Mouse (Mus musculus) hindbrain, embryonic 15.5 days (tissue): Measurements from ENCODE around the gene Cfl1. TPM values are rescaled to one million over a fixed set of nuclear protein-coding genes. Genes with fewer than 3 reads are reported as not detected.

Experiments used
- ATAC-seq: fragments of 200-750 bp; cut with Nextera tagmentation; 2 replicates; pipeline ENCODE4 v1.8.0; 2017; ENCODE audit warnings: low read depth, moderate number of reproducible peaks, moderate TSS enrichment; ENCODE audit not compliant: low FRiP score
- H3K27ac ChIP-seq: fragments of 300-500 bp; sonication (generic); replicated peaks from 2 replicates; pipeline ENCODE4 v1.5.1; 2015; ENCODE audit warnings: mild to moderate bottlenecking, inconsistent platforms
- H3K27me3 ChIP-seq: fragments of 300-500 bp; sonication (generic); 2 replicates; pipeline ENCODE4 v1.6.1; 2015; ENCODE audit warnings: control low read depth, inconsistent platforms
- H3K36me3 ChIP-seq: fragments of 300-500 bp; sonication (generic); 2 replicates; pipeline ENCODE4 v1.6.1; 2015; ENCODE audit warnings: control low read depth, inconsistent platforms
- H3K4me1 ChIP-seq: fragments of 300-500 bp; sonication (generic); replicated peaks from 2 replicates; pipeline ENCODE4 v1.6.1; 2015; ENCODE audit warnings: control low read depth, inconsistent platforms
- H3K4me2 ChIP-seq: fragments of 300-500 bp; sonication (generic); 2 replicates; pipeline ENCODE4 v1.6.1; 2015; ENCODE audit warnings: moderate library complexity, mild to moderate bottlenecking, inconsistent platforms
- H3K4me3 ChIP-seq: fragments of 300-500 bp; sonication (generic); 2 replicates; pipeline ENCODE4 v1.5.1; 2015; ENCODE audit warnings: mild to moderate bottlenecking, inconsistent platforms
- H3K9ac ChIP-seq: fragments of 300-500 bp; sonication (generic); 2 replicates; pipeline ENCODE4 v1.6.1; 2015; ENCODE audit warnings: inconsistent platforms
- H3K9me3 ChIP-seq: fragments of 300-500 bp; sonication (generic); 2 replicates; pipeline ENCODE4 v1.6.1; 2016; ENCODE audit warnings: control low read depth, inconsistent platforms
- WGBS: fragments of 180-500 bp; shearing (Covaris S2); methylation state at CpG from one replicate; pipeline ENCODE4 v1.1.7; 2015; 5-methylcytosine and 5-hydroxymethylcytosine counted together
- polyA plus RNA-seq: library from polyadenylated mRNA; unstranded; fragments of >200 nt; fragmentation: Nextera tagmentation; extraction: Ambion mirVana; gene quantifications from 2 replicates; pipeline ENCODE4 v1.2.1, GENCODE M21; 2015

Gene Cfl1
- polyA plus RNA-seq, 1 experiment from 2014 or later, result 3,538 TPM

DNA sequence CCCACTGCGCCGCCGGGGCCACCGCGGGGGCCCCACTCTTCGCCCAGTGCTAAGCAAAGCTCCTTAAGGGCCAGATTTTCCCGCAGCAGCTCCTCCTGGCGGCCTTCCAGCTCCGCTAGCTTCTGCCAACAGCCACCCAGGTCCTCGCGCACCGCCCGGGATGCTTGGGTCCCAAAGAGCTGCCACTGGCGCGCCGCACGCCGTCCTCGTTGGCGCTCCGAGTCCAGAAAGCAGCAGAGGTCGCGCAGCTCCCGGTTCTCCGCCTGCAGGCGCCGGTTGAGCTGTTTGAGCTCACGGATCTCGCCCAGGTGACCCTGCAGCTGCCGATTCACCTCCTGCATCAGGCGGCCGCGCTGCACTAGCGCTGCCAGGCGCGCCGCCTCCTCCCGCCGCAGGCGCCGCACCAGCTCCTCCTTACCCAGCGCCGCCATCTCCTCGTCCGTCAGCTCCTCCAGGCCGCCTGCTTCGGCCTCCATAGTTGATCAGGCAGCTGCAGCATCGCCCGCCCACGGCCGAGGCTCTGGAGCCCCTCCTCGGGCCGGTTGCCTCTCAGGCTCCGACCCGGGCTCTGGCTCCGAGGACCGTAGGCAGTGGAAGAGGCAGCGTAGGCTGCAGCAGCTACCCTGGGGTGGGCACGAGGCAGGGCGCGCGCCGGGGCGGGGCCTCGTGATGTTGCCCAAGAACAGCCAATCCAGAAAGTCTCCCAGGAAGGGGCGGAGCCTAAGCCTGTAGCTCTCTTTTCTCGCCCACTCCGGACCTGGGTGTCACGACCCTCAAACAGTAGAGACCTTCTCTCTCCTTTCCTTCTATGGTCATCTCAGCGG is 33.1 kb upstream of the Cfl1 start:
- H3K4me2 ChIP-seq, result peak overlapping the region; percentile 84
- peak overlapping the region; percentile 97 for H3K27ac ChIP-seq
- under 1% methylated on average over 69 of the region's 70 CpGs for WGBS
- peak; percentile 93 for ATAC-seq
- H3K9me3 ChIP-seq, result no peaks in the 10 kb centered on the region
- no peaks in the 10 kb centered on the region; the same call in 1 of the 2 replicates for H3K27me3 ChIP-seq
- peak overlapping the region; percentile 81 for H3K4me3 ChIP-seq
- peak overlapping the region; percentile 89 for H3K9ac ChIP-seq
- peaks cover 52% of the 10 kb centered on the region for H3K4me1 ChIP-seq
- no peaks in the 10 kb centered on the region for H3K36me3 ChIP-seq

DNA sequence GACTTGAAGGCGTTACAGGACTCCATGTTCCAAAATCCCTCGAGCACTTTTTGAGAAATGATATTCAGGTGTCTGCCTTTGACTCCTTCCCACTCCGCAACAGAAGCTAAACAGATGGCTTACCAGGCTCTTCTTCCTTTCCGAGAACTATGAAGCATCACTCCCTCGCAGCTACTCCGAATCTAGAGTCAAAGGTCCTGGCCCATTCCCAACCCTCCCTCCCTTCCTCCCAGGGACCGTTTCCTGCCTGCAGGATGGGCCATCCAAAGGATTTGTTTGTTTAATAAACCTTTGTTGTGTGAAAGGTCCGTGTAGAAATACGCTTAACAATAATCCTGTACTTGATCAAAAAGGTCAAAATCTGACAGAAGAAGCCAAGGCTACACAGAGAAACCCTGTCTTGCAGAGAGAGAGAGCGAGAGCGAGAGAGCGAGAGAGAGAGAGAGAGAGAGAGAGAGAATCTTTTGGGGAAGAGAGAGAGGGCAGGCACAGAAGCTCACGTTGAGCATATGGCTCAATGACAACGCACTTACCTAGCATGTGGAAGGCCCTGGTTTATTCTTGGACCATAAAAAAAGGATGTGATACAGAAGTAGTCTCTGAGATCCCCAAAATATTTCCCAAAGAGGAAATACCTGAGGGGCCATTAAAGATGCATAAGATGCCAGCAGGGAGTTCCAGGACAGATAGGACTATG is 32.4 kb upstream of the Cfl1 start, which contains the start of gene Ccdc85b:
Gene Ccdc85b (minus strand): TSS at position 149 of the 697 bp plus-strand sequence.
- Histone ChIP-seq H3K9me3 (no peaks in the 10 kb centered on the region), H3K4me3 (peak within 1 kb of the TSS; percentile 81), H3K27ac (peak within 1 kb of the TSS; percentile 97), H3K9ac (peak within 1 kb of the TSS; percentile 89), H3K36me3 (peaks cover 7% of the 10 kb centered on the region), H3K4me2 (peak within 1 kb of the TSS; percentile 84), H3K27me3 (no peaks in the 10 kb centered on the region; the same call in 1 of the 2 replicates), H3K4me1 (peaks cover 52% of the 10 kb centered on the region)
- no peak; the same call in 1 of the 2 replicates for ATAC-seq
- 17% methylated on average over 14 of the region's 14 CpGs for WGBS

DNA sequence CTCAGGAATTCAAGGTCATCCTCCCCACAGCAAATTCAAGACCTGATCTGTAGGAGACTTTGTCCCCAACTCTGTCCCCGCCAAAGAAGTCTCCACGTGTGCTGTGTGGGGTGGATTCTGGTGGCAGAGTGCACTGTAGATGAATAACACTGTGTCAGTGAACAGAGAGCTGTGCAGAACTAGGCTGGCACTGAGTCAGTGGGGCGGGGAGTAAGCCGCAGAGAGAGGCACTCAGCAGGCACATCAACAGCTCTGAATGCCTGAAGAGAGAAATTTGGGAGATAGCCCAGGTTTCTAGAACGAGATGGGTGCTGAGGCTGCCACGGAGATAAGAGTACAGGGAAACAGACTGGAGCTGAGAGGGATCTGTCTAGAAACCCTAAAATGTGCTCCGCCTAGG is 31.2 kb upstream of the Cfl1 start:
- 70% methylated on average over 7 of the region's 7 CpGs for WGBS
- Histone ChIP-seq H3K36me3 (peaks cover 12% of the 10 kb centered on the region), H3K9me3 (no peaks in the 10 kb centered on the region), H3K4me3 (no peak overlapping the region), H3K27me3 (no peaks in the 10 kb centered on the region; the same call in 1 of the 2 replicates), H3K4me2 (no peak overlapping the region), H3K9ac (no peak overlapping the region), H3K27ac (no peak overlapping the region), H3K4me1 (peaks cover 57% of the 10 kb centered on the region)
- ATAC-seq, result no peak

GRCm38 (mm10) chr19:5459896-5460295 is 30.4 kb upstream of the Cfl1 start:
- peaks cover 14% of the 10 kb centered on the region for H3K36me3 ChIP-seq
- H3K4me2 ChIP-seq, result peak overlapping the region; percentile 95
- ATAC-seq, result no peak
- H3K9me3 ChIP-seq, result no peaks in the 10 kb centered on the region
- H3K27me3 ChIP-seq, result no peaks in the 10 kb centered on the region; the same call in 1 of the 2 replicates
- H3K4me1 ChIP-seq, result peaks cover 60% of the 10 kb centered on the region
- peak overlapping the region; percentile 82 for H3K27ac ChIP-seq
- peak overlapping the region; percentile 79 for H3K9ac ChIP-seq
- H3K4me3 ChIP-seq, result peak overlapping the region; percentile 82
- WGBS, result 26% methylated on average over 3 of the region's 3 CpGs

DNA sequence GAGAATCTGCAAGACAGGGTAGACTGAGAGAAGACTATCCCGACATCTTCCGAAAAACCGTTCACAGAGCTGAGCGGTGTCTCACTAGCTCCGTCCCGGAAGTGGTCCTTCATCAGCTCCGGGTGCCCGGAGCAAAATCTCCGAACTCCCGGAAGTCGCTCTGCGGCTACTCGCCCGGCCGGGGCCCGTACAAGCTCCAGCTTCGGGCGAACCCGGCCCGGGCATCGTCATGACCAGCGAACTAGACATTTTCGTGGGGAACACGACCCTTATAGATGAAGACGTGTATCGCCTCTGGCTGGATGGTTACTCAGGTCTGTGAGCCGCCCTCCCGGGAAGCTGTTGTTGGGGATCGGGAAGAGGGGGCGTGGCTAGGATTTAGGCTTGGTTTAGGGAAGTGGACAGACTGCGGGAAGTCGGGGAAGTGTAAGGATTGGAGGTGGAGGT is 29.8 kb upstream of the Cfl1 start, which contains the start of gene Fibp:
Gene Fibp (plus strand): TSS at position 151 of the 447 bp plus-strand sequence.
- Histone ChIP-seq H3K4me1 (peaks cover 54% of the 10 kb centered on the region), H3K27ac (peak within 1 kb of the TSS; percentile 82), H3K36me3 (peaks cover 20% of the 10 kb centered on the region), H3K27me3 (no peaks in the 10 kb centered on the region; the same call in 1 of the 2 replicates), H3K9ac (peak within 1 kb of the TSS; percentile 79), H3K4me2 (peak within 1 kb of the TSS; percentile 95), H3K9me3 (no peaks in the 10 kb centered on the region), H3K4me3 (peak within 1 kb of the TSS; percentile 82)
- peak; percentile 65 for ATAC-seq
- under 1% methylated on average over 32 of the region's 32 CpGs for WGBS

- Histone ChIP-seq H3K27ac (no peak overlapping the region), H3K4me3 (peak overlapping the region; percentile 82), H3K4me2 (peak overlapping the region; percentile 95), H3K36me3 (peaks cover 28% of the 10 kb centered on the region), H3K27me3 (no peaks in the 10 kb centered on the region; the same call in 1 of the 2 replicates), H3K4me1 (peaks cover 45% of the 10 kb centered on the region), H3K9me3 (no peaks in the 10 kb centered on the region), H3K9ac (peak overlapping the region; percentile 79)
- no peak for ATAC-seq
- WGBS, result 94% methylated on average over 6 of the region's 6 CpGs
Measured at GRCm38 (mm10) chr19:5461411-5461810, 28.8 kb upstream of the Cfl1 start.

- Histone ChIP-seq H3K27ac (no peak overlapping the region), H3K27me3 (no peaks in the 10 kb centered on the region; the same call in 1 of the 2 replicates), H3K36me3 (peaks cover 35% of the 10 kb centered on the region), H3K4me1 (peaks cover 34% of the 10 kb centered on the region), H3K4me2 (no peak overlapping the region), H3K9me3 (no peaks in the 10 kb centered on the region), H3K9ac (no peak overlapping the region), H3K4me3 (no peak overlapping the region)
- ATAC-seq, result no peak
- WGBS, result 89% methylated on average over 9 of the region's 9 CpGs
Measured at GRCm38 (mm10) chr19:5463212-5463611, 27.0 kb upstream of the Cfl1 start.

DNA sequence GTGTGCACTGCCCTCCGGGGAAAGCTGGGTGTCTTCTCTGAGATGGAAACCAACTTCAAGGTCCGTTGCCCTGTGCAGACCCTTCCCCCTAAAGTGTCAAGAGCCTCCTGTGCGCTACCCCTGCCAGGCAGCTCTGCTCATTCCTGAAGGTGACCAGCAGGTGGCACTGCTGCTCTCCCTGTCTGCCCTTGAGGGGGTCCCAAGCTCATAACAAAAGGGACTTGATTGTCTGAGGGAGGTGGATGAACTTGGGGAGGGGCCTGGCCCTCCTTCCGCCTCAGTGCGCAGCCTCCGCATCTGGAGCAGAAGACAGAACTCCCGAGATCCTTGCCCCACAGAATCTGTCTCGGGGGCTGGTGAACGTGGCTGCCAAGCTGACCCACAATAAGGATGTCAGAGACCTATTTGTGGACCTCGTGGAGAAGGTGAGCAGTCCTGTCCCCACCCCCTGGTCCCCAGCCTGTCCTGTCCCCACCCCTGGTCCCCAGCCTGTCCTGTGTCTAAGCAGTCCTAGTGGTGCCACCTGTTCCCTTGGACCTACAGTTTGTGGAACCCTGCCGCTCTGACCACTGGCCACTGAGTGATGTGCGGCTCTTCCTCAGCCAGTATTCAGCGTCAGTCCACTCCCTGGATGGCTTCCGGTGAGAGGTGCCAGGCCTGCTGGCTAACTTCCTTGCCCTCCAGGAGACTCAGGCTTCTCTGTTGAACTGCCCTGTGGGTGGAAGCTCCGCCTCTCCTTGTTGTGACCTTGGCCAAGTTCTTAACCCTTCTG is 26.3 kb upstream of the Cfl1 start:
- H3K27ac ChIP-seq, result peak overlapping the region; percentile 68
- WGBS, result 29% methylated on average over 15 of the region's 15 CpGs
- H3K36me3 ChIP-seq, result peaks cover 35% of the 10 kb centered on the region

GRCm38 (mm10) chr19:5465037-5465436 is 25.2 kb upstream of the Cfl1 start:
- Histone ChIP-seq H3K27ac (no peak overlapping the region), H3K9ac (no peak overlapping the region), H3K4me1 (peaks cover 29% of the 10 kb centered on the region), H3K9me3 (no peaks in the 10 kb centered on the region), H3K4me3 (no peak overlapping the region), H3K36me3 (peaks cover 35% of the 10 kb centered on the region), H3K27me3 (no peaks in the 10 kb centered on the region), H3K4me2 (no peak overlapping the region)
- no peak for ATAC-seq
- WGBS, result 94% methylated on average over 8 of the region's 8 CpGs

More for the DNA sequence above, 26.3 kb upstream of the Cfl1 start:
- peak overlapping the region; percentile 44 for H3K9ac ChIP-seq
- peak overlapping the region; percentile 27 for H3K4me3 ChIP-seq
- peak overlapping the region; percentile 50 for H3K4me2 ChIP-seq
- ATAC-seq, result 0 out of 2 replicates have a peak, but pooled peaks have one; percentile 43
- H3K4me1 ChIP-seq, result peaks cover 33% of the 10 kb centered on the region
- H3K9me3 ChIP-seq, result no peaks in the 10 kb centered on the region
- no peaks in the 10 kb centered on the region; the same call in 1 of the 2 replicates for H3K27me3 ChIP-seq

DNA sequence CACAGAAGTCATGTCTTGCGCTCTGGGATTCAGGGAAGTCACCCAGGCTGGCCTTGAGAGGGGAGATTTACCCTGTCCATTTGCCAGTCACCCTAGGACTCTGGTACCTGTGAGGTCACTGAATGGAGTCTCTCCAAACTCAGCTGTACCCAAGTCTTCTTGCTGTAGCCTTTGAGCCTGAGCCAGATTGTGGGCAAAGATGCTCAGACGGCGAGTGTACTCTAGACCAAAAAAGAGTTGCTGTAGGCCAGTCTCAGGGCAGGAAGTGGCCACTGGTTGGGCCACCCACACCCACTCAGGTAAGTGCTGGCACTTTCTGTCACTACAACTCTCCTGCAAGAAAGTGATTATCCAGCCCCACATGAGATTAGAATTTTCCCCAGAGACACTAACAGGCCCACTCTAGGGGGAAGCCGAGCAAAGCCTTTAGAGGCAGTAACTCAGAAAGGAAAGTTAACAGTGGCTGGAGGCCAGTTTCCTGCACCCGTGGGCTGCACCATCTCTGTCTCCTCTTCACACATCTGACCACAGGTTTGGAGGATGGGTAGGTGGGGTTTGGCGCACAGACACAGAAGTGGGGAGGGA is 23.2 kb upstream of the Cfl1 start:
- ATAC-seq, result no peak
- WGBS, result 97% methylated on average over 6 of the region's 6 CpGs
- Histone ChIP-seq H3K27me3 (no peaks in the 10 kb centered on the region), H3K36me3 (peaks cover 35% of the 10 kb centered on the region), H3K4me3 (no peak overlapping the region), H3K9ac (no peak overlapping the region), H3K4me2 (no peak overlapping the region), H3K9me3 (no peaks in the 10 kb centered on the region), H3K4me1 (peaks cover 17% of the 10 kb centered on the region), H3K27ac (no peak overlapping the region)

- Histone ChIP-seq H3K27me3 (no peaks in the 10 kb centered on the region), H3K9me3 (no peaks in the 10 kb centered on the region), H3K27ac (no peak within 1 kb of the TSS), H3K9ac (no peak within 1 kb of the TSS), H3K4me1 (peaks cover 16% of the 10 kb centered on the region), H3K4me2 (no peak within 1 kb of the TSS), H3K4me3 (no peak within 1 kb of the TSS), H3K36me3 (peaks cover 23% of the 10 kb centered on the region)
- WGBS, result 61% methylated on average over 5 of the region's 5 CpGs
- ATAC-seq, result no peak
Measured at GRCm38 (mm10) chr19:5468374-5468773, 21.9 kb upstream of the Cfl1 start, which contains the start of gene Ctsw. Ctsw (minus strand) TSS chr19:5468507.
